Mouse (Mus musculus) layer of hippocampus, adult 9-10 months (tissue): ENCODE measurements around the gene Scarb2.
A peak's percentile ranks its signal among the peaks of the same experiment; 100 is the strongest.
"Not testable (repeated sequence)": the region's sequence is repeated elsewhere in the genome, so short reads cannot be mapped to it uniquely, and the experiment has no call there.

Source experiments
- DNase-seq: peaks from one replicate; pipeline ENCODE4 v3.0.0; 2022; ENCODE audit warnings: low spot score

The Scarb2 gene

DNA sequence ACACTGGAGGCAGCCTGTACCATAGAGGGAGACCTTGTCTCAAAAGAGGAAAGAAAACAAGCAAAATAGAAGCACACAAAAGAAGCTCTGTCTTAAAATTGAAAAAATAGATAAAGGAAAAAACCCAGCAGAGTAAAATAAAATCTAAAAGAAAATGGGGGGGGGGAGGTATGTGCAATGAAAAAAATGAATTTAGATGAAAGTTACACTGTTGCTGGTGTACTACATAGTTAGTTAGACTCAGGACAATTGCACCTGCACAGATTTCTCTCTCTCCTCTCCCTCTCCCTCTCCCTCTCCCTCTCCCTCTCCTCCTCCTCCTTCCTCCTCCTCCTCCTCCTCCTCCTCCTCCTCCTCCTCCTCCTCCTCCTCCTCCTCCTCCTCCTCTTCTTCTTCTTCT is at the start of gene Scarb2:
TSS of gene Scarb2 (minus strand) at position 101 of the 400 bp plus-strand sequence.
- no peak for DNase-seq

GRCm38 (mm10) chr5:92555905-92556304 is 49.3 kb upstream of the Scarb2 start:
- no peak for DNase-seq

- no peak for DNase-seq
These were observed 48.4 kb upstream of the Scarb2 start, which contains the start of gene Fam47e for GRCm38 (mm10) chr5:92554891-92555511. TSS of gene Fam47e (plus strand) at chr5:92555069.

DNA sequence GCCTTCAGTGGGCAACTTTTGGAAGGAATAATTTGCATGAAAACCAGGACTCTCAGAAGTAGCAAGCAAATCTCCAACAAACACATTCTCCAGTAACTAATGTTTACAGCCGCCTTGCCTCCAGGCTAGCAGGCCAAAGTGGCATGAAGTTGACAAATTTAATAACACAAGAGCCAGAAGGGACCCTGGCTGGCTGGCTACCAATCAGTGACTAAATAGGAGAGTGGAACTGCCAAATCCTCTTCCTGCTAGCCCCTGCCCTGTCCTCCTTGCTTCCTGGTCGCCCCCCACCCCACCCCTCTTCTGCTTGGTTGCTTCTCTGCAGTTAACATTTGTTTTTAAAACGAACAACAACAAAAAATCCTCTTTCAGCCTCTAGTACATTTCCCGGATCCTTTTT is 47.8 kb upstream of the Scarb2 start:
- DNase-seq = no peak

DNA sequence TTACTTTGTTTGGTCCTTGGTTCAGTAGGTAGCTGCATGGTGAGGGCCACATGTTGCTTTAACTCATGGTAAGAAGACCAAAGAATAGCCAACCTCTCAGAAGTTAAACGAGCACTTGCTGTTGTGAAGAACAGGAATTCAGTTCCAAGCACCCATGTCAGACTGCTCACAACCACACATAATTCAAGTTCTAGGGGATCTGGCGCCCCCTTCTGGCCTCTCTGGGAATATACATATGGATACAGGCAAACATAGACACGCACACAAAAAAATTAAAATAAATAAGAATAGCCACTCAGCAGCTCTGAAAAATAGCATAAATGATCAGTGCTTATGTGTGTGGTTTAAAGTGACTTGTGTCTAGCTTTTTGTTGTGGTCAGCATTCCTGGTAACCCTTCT is 47.3 kb upstream of the Scarb2 start:
- DNase-seq = no peak

DNA sequence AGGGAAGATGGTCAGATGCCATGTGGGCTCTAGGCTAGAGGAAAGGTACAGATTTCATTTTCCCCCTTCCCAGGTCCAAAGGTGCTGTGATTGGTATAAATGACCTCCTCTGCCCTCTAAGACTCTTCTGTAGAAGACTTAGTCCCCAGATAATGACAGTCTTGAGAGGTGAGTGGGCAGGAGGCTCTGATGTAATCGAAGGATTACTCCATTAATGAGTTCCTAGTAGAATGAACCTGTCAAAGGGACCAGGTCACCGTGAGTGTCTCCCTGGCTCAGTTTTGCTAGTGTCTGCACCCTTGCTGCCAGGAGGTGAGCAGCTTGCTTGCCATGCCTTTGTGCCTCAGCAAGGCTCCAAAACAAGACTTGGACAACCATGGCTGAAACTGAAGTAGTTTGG is 46.0 kb upstream of the Scarb2 start:
- no peak for DNase-seq

DNA sequence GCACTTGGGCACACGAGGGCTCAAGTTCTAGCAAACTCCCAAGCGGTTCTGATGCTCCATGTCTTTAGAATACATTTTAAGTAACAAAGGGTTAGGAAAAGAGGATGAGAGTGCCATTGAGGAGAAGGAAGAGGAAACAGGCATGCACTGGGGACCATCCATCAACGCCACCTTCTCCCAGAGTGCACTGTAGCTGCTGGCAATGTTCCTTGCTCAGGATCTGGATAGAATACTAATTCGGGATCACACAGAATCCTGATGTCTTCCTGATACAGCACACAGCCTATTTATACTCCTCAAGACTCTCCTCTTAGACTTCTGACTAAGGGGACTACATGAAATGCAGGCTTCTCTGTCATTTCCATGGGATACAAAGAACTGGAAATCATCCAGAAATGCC is 33.1 kb upstream of the Scarb2 start:
- no peak for DNase-seq

GRCm38 (mm10) chr5:92524821-92525258 is 18.2 kb upstream of the Scarb2 start:
- DNase-seq = no peak

DNA sequence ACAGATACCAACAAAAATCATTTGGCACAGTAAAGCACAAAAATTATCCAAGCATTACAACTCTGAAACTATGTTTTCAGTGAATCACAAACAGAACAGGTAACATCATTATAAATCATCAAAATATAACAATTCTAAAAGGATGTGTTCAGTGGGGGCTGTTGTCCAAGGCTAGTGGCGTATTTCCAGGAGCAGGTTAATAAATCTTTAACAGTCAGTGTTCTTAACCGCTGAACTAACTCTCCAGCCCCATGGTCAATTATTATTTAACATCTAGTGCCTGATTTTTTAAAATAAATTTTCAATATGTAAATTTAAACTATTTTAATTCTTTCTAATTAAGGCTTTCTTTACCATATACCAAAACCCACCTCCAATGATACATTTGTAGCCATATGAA is 14.5 kb upstream of the Scarb2 start:
- not testable (repeated sequence) for DNase-seq

- no peak for DNase-seq
These were observed 5.4 kb upstream of the Scarb2 start for GRCm38 (mm10) chr5:92512066-92512465.

GRCm38 (mm10) chr5:92511256-92511655 is 4.6 kb upstream of the Scarb2 start:
- no peak for DNase-seq

DNA sequence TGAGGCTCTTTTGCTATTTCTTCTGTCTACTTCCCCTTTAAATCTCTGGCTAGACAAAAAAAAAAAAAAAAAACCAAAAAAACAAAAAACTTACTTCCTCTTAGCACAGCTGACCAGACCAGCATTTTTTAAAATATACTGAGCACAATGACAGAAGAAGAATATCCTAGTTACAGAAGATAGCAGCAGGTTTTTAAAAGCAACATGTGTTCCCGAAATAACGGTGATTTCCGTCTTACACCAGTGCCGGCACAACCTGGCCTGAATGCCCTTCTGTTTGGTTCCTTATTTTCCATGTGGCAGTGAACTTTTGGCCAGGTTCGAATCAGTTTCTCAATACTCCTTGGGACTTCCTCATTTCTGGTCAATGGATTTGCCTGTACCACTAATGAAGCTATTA is 2.2 kb upstream of the Scarb2 start:
- no peak for DNase-seq

- peak; percentile 63 for DNase-seq
These were observed 318 bp downstream of the Scarb2 start for GRCm38 (mm10) chr5:92506301-92506729.

- DNase-seq = peak; percentile 92
These were observed 1.2 kb downstream of the Scarb2 start for GRCm38 (mm10) chr5:92505402-92505865.

- no peak for DNase-seq
These were observed 1.8 kb downstream of the Scarb2 start for GRCm38 (mm10) chr5:92504676-92505400.

DNA sequence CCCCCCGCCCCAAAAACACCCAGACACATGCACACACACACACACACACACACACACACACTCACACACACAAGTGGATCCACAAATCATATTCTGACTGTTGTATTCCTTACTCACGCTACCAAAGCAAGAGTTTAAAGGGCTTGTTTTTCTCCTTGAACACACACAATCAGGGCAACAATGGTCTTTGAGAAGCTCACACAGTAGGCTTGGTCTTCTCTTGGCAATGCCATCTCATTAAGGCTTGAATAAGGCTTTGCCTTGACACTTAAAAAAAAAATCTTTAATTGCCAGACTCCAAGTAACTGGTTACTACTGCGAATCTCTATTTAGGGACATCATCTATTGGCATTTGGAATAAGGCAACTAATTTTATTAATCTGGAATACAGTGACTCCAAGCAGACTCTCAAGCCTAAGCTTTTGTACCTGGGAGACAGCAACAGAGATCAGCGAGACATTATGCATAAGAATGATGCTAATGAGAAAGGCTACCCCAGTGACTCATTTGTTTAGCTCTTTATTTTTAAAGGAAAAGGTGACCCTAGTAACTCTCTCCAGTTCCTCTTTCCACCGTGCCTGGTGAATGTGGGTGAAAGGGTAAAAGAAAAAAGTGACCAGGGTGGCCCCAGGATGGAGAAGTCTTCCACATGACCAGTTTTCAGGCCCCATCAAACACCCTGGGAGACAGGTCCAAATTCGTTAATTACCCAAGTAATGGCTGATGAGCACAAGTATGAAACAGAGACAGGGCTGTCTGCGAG is 2.6 kb downstream of the Scarb2 start:
- DNase-seq = no peak

DNA sequence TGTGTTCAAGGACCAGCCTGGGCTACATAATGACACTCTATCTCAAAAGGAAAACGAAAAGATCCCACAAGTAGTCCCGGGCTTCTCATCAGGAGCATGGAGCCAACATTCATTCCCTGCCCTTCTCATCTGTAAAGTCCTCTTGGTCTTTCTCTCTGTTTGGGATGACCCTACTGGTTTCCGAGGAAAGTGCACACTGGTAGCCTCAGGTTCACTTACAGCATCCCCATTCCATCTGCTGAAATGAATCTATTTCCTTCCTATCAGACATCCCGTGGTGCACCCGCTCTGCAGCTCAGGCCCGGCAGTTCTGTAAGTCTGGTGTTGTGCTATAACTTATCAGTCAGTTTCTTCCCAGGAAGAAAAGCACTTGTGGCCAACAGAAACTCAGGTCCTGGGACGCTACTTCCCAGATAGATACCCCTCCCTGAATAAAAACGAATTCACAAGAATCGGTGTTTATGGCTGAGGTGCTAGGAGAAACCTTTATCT is 3.2 kb downstream of the Scarb2 start:
- no peak for DNase-seq

DNA sequence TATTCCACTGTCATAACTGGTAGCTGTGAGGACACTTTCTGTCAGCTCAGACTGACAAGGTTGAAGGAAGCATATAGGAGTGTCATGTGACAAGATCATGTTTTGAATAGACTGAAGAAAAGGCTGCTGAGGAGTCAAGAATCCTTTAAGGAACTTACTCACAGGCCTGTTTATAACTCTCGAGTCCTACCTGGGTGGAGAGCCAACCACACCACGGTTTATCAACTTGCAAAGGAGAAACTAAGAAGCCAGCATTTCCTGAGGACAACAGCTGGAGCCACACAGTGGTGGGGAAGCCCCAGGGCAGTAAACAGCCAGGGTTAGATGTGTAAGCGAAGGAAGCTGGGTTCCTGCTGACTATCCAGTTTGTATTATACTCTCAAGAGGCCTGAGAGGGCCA is 7.3 kb downstream of the Scarb2 start:
- no peak for DNase-seq

GRCm38 (mm10) chr5:92498661-92499060 is 8.0 kb downstream of the Scarb2 start:
- no peak for DNase-seq

GRCm38 (mm10) chr5:92498225-92498624 is 8.4 kb downstream of the Scarb2 start:
- DNase-seq = no peak

- DNase-seq = no peak
These were observed 10.7 kb downstream of the Scarb2 start for GRCm38 (mm10) chr5:92495771-92496409.

DNA sequence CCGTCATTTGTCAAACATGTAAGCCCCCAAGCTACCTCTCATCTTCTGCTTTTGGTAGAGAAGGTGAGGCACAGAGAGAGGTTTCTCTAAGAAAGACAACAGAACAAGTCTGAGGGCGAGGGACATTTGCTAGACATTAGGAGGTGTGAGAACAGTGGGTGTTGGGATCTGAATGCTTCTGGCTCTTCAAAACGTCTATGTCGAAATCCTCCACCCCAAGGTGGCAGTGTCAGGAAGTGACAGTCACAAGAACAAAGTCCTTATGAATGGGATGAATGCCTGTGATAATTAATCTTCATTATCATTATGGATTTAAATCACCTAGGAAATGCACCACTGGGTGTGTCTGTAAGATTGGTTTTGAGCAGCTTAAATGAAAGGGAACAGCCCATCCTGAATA is 11.3 kb downstream of the Scarb2 start:
- no peak for DNase-seq
